Mouse (Mus musculus) adrenal gland, postnatal 10 days (tissue): ENCODE data around the gene Gpsm3. TPM values are rescaled to one million over a fixed set of nuclear protein-coding genes. Genes with fewer than 3 reads are reported as not detected.
A peak's percentile ranks its signal among the peaks of the same experiment; 100 is the strongest.

Experiments used
- DNase-seq: peaks from one replicate; pipeline ENCODE4 v3.0.0; 2021; ENCODE audit warnings: mixed read lengths
- total RNA-seq, 2 experiments: library from RNA; stranded (reverse); gene quantifications; 2 replicates each; pipeline ENCODE4 v1.2.3; 2021

Gene Gpsm3
- total RNA-seq, 2 experiments from 2014 or later = 11.0 to 12.1 TPM

GRCm38 (mm10) chr17:34629796-34630603 is 40.4 kb downstream of the Gpsm3 start:
- no peak for DNase-seq

DNA sequence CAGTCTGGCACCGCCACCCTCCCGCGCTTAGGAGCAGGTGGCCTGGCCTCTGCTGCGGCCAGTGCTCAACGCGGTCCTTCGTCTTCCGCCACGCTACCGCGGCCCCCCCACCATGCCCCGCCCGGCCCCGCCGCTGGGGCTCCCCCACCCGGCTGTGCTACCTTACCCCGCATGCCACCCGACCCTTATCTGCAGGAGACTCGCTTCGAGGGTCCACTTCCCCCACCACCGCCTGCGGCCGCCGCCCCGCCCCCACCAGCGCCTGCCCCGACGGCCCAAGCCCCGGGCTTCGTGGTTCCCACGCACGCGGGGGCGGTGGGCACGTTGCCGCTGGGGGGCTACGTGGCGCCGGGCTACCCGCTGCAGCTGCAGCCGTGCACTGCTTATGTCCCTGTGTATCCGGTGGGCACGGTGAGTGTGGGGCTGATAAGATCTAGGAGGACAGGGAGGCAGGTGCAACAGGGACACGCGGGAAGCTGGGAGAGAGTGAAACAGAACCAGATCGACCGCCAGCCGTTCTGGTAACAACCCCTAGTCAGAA is 41.2 kb downstream of the Gpsm3 start:
- DNase-seq = no peak

GRCm38 (mm10) chr17:34631647-34632046 is 42.0 kb downstream of the Gpsm3 start:
- no peak for DNase-seq

GRCm38 (mm10) chr17:34632261-34632691 is 42.7 kb downstream of the Gpsm3 start:
- DNase-seq = peak; percentile 81

DNA sequence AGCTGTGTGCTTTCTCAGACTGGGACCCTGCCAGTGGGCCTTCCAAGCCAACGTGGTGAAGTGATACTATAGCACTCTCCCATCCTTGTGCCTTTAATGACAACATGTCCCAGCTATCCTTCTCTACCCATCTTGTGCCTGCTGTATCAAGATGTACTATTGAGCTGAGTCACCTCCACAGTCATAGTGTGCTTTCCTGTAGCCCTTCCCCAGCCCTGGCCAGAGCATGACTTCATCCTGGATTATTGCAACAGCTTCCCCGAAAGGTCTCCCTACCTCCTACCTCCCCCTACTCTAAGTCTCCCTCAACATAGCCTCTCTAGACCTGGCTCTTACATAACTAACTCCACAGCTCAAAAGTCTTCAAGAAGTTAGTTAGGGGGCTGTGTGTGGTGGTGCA is 46.1 kb downstream of the Gpsm3 start:
- DNase-seq = no peak

- no peak for DNase-seq
Observed at GRCm38 (mm10) chr17:34637459-34637858, 47.9 kb downstream of the Gpsm3 start.

DNA sequence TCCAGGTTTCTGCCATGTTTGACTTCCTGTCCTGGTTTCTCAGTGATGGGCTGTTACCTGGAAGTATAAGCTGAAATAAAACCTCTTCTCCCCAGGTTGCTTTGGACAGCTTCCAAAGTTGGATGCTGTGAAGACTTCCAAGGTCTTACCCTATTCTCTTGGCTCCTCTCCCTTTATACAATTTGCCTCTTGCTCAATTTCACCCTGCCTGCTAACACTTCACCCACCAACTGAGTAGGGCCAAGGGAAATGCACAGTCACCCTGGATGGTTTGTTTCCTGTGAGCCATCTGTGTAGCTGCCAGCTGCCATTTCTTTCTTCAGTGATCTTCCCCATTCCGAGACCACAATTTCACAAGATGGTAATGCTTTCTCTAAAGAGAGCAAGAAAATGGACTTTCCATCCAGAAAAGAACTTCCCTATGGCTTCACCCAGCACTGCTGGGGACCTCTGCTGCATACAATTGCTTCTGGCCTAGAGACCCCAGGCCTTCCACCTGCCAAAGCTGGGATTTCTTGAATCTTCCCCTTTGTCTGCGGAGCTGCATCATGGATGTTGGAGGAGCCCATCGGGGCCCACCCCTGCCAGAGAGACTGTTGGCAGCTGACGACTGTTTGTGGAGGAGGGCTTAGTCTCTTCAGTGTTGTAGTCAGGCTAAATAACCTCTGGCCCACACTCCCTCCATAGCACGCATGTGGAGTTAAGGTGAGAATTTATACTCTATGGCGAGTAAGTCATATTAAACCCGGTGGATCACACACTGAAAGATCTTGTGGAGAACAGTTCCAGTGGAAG is 50.1 kb downstream of the Gpsm3 start:
- peak; percentile 31 for DNase-seq

DNA sequence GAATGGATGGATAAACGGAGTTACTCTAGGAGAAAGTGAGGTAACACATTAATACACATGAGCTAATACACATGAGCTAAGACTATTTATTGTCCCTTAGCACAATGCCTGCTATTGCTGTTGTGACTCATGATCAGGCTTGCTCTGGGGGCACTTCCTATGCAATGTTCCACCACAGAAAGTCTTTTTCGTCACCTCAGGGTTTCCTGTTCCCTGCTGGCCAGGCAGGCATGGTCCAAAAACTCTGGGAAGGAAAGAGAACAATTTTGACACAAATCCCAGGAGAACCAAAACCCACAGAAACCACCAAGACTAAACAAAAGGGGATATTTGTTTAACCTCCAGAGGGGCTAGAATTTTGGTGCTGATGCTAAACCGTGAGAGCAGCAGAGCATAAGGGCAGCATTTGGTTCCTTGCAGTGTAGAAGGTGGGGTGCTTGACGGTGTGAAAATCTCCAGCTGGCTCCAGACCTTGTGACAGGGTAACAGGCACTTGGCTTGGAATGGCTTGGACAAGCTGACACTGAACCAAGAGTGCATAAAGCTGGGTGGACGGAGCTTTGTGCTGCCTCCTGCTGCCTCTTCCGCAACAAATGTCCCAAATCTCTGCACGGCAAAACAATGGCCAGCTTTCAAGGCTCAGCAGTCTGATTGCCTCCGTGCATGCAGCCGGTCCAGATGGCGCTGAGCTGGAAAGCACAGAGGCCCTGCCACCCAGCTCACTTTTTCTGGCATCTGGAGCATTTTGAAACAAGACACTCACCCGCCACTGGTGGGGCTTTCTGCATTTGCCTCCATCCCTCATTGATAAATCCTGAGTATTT is 51.4 kb downstream of the Gpsm3 start:
- DNase-seq = peak; percentile 61

Other genes starting within 250 kb of the Gpsm3 start
- gene Btnl2, start 235.0 kb upstream of the Gpsm3 start, total RNA-seq = under 1 TPM; 0.48 to 0.66 TPM
- gene Btnl1, start 212.7 kb upstream of the Gpsm3 start, total RNA-seq = not detected
- gene BC051142, start 191.0 kb upstream of the Gpsm3 start, total RNA-seq = 1 to 10 TPM; 1.5 to 3.6 TPM
- not detected for gene Btnl4, start 112.5 kb upstream of the Gpsm3 start, total RNA-seq
- gene Btnl6, start 72.5 kb upstream of the Gpsm3 start, total RNA-seq = not detected
- 10 to 100 TPM; 34.9 to 36.3 TPM for gene Notch4, start 25.5 kb upstream of the Gpsm3 start, total RNA-seq
- 10 to 100 TPM; 39.0 to 52.4 TPM for gene Pbx2, start 1.5 kb downstream of the Gpsm3 start, total RNA-seq
- gene Ager, start 8.1 kb downstream of the Gpsm3 start, total RNA-seq = 1 to 10 TPM; 2.0 to 4.3 TPM
- gene Rnf5, start 13.9 kb downstream of the Gpsm3 start, total RNA-seq = 10 to 100 TPM; 70.4 to 71.5 TPM
- 10 to 100 TPM; 92.7 TPM for gene Agpat1, start 14.5 kb downstream of the Gpsm3 start, total RNA-seq
- 1 to 10 TPM; 6.1 to 9.9 TPM for gene Egfl8, start 26.2 kb downstream of the Gpsm3 start, total RNA-seq
- gene Ppt2, start 38.7 kb downstream of the Gpsm3 start, total RNA-seq = 10 to 100 TPM; 47.8 to 48.0 TPM
- 1 to 10 TPM; 4.5 to 7.9 TPM for gene Prrt1, start 39.7 kb downstream of the Gpsm3 start, total RNA-seq
- 10 to 100 TPM; 11.8 to 14.4 TPM for gene Fkbpl, start 55.0 kb downstream of the Gpsm3 start, total RNA-seq
- gene Atf6b, start 57.3 kb downstream of the Gpsm3 start, total RNA-seq = 10 to 100 TPM; 37.8 to 40.1 TPM
- 10 to 100 TPM; 40.6 to 47.3 TPM for gene Tnxb, start 80.7 kb downstream of the Gpsm3 start, total RNA-seq
- gene C4b, start 154.1 kb downstream of the Gpsm3 start, total RNA-seq = 100 to 1,000 TPM in 1 of 2 experiments, 10 to 100 TPM in 1; 88.4 to 156 TPM
- 1,000 to 10,000 TPM; 2,477 to 2,588 TPM for gene Cyp21a1, start 214.8 kb downstream of the Gpsm3 start, total RNA-seq
- gene Stk19, start 247.1 kb downstream of the Gpsm3 start, total RNA-seq = 10 to 100 TPM; 31.8 to 33.0 TPM
- gene Dxo, start 247.2 kb downstream of the Gpsm3 start, total RNA-seq = 10 to 100 TPM; 45.1 to 52.2 TPM